Mouse (Mus musculus): Measurements from ENCODE around the gene Chst8. TPM values are rescaled to one million over a fixed set of nuclear protein-coding genes. Genes with fewer than 3 reads are reported as not detected.
A peak's percentile ranks its signal among the peaks of the same experiment; 100 is the strongest.

Gene Chst8
- polyA plus RNA-seq, 1 experiment from 2014 or later, result 4.2 TPM

- H3K36me3 ChIP-seq, result no peaks in the 10 kb centered on the region
- no peak overlapping the region for H3K27ac ChIP-seq (replicated peaks)
- no peak overlapping the region for H3K4me3 ChIP-seq (replicated peaks)
- 86% methylated on average over 12 of the region's 12 CpGs for WGBS
- H3K4me1 ChIP-seq, result peaks cover 17% of the 10 kb centered on the region
- ATAC-seq (ENCODE audit: insufficient number of reproducible peaks, low FRiP score, low TSS enrichment, low read depth), result no peak
- no peaks in the 10 kb centered on the region for H3K9me3 ChIP-seq (replicated peaks)
- no peak overlapping the region for H3K9ac ChIP-seq
- H3K27me3 ChIP-seq, result no peaks in the 10 kb centered on the region
- H3K4me2 ChIP-seq (replicated peaks), result no peak overlapping the region
Measured at GRCm38 (mm10) chr7:34775659-34776058, 36.9 kb downstream of the Chst8 start.

- no peaks in the 10 kb centered on the region for H3K27me3 ChIP-seq
- no peak overlapping the region for H3K9ac ChIP-seq
Measured at GRCm38 (mm10) chr7:34774947-34775346, 37.6 kb downstream of the Chst8 start.

GRCm38 (mm10) chr7:34774020-34774419 lies 38.5 kb downstream of the Chst8 start:
- Histone ChIP-seq H3K4me1 (peaks cover 17% of the 10 kb centered on the region), H3K27ac (replicated peaks) (no peak overlapping the region), H3K36me3 (no peaks in the 10 kb centered on the region), H3K4me2 (replicated peaks) (peak overlapping the region; percentile 24; the same call in 1 of the 2 replicates), H3K27me3 (no peaks in the 10 kb centered on the region), H3K4me3 (replicated peaks) (no peak overlapping the region), H3K9me3 (replicated peaks) (no peaks in the 10 kb centered on the region), H3K9ac (no peak overlapping the region)
- 33% methylated on average over 13 of the region's 13 CpGs for WGBS
- ATAC-seq (ENCODE audit: insufficient number of reproducible peaks, low FRiP score, low TSS enrichment, low read depth), result no peak

More at GRCm38 (mm10) chr7:34774947-34775346, 37.6 kb downstream of the Chst8 start:
- Histone ChIP-seq H3K4me3 (replicated peaks) (no peak overlapping the region), H3K36me3 (no peaks in the 10 kb centered on the region), H3K9me3 (replicated peaks) (no peaks in the 10 kb centered on the region), H3K27ac (replicated peaks) (no peak overlapping the region), H3K4me2 (replicated peaks) (no peak overlapping the region), H3K4me1 (peaks cover 17% of the 10 kb centered on the region)
- no peak for ATAC-seq (ENCODE audit: insufficient number of reproducible peaks, low FRiP score, low TSS enrichment, low read depth)
- 64% methylated on average over 4 of the region's 4 CpGs for WGBS

- no peak overlapping the region for H3K9ac ChIP-seq
- peaks cover 12% of the 10 kb centered on the region for H3K4me1 ChIP-seq
- no peak for ATAC-seq (ENCODE audit: insufficient number of reproducible peaks, low FRiP score, low TSS enrichment, low read depth)
- no peaks in the 10 kb centered on the region for H3K27me3 ChIP-seq
- WGBS, result 74% methylated on average over 5 of the region's 5 CpGs
- no peak overlapping the region for H3K4me3 ChIP-seq (replicated peaks)
- H3K4me2 ChIP-seq (replicated peaks), result no peak overlapping the region
- H3K27ac ChIP-seq (replicated peaks), result no peak overlapping the region
- H3K36me3 ChIP-seq, result no peaks in the 10 kb centered on the region
- H3K9me3 ChIP-seq (replicated peaks), result no peaks in the 10 kb centered on the region
Measured at GRCm38 (mm10) chr7:34773309-34773708, 39.2 kb downstream of the Chst8 start.

GRCm38 (mm10) chr7:34769531-34769930 lies 43.0 kb downstream of the Chst8 start:
- peaks cover 15% of the 10 kb centered on the region for H3K4me1 ChIP-seq
- WGBS, result 77% methylated on average over 8 of the region's 8 CpGs
- H3K4me3 ChIP-seq (replicated peaks), result no peak overlapping the region
- no peaks in the 10 kb centered on the region for H3K9me3 ChIP-seq (replicated peaks)
- no peak overlapping the region for H3K4me2 ChIP-seq (replicated peaks)
- no peak for ATAC-seq (ENCODE audit: insufficient number of reproducible peaks, low FRiP score, low TSS enrichment, low read depth)
- H3K27ac ChIP-seq (replicated peaks), result no peak overlapping the region
- no peak overlapping the region for H3K9ac ChIP-seq
- no peaks in the 10 kb centered on the region for H3K36me3 ChIP-seq
- H3K27me3 ChIP-seq, result 0 out of 2 replicates have a peak, but pooled peaks cover 3% of the 10 kb centered on the region

GRCm38 (mm10) chr7:34764250-34765148 lies 48.0 kb downstream of the Chst8 start:
- Histone ChIP-seq H3K9ac (no peak overlapping the region), H3K36me3 (no peaks in the 10 kb centered on the region), H3K4me3 (replicated peaks) (no peak overlapping the region), H3K9me3 (replicated peaks) (no peaks in the 10 kb centered on the region), H3K27ac (replicated peaks) (no peak overlapping the region), H3K4me1 (peaks cover 14% of the 10 kb centered on the region), H3K27me3 (0 out of 2 replicates have a peak, but pooled peaks cover 3% of the 10 kb centered on the region), H3K4me2 (replicated peaks) (0 out of 2 replicates have a peak overlapping the region, but pooled peaks have one; percentile 10)
- peak; percentile 50; the same call in 1 of the 2 replicates for ATAC-seq (ENCODE audit: insufficient number of reproducible peaks, low FRiP score, low TSS enrichment, low read depth)
- 31% methylated on average over 18 of the region's 18 CpGs for WGBS

GRCm38 (mm10) chr7:34759378-34759822 lies 53.1 kb downstream of the Chst8 start:
- H3K27ac ChIP-seq (replicated peaks), result no peak overlapping the region
- H3K36me3 ChIP-seq, result no peaks in the 10 kb centered on the region
- 40% methylated on average over 7 of the region's 7 CpGs for WGBS
- ATAC-seq (ENCODE audit: insufficient number of reproducible peaks, low FRiP score, low TSS enrichment, low read depth), result peak; percentile 78
- no peak overlapping the region for H3K4me3 ChIP-seq (replicated peaks)
- H3K9me3 ChIP-seq (replicated peaks), result no peaks in the 10 kb centered on the region
- H3K27me3 ChIP-seq, result no peaks in the 10 kb centered on the region
- H3K4me2 ChIP-seq (replicated peaks), result no peak overlapping the region
- no peak overlapping the region for H3K9ac ChIP-seq
- H3K4me1 ChIP-seq, result peaks cover 15% of the 10 kb centered on the region

- 58% methylated on average over 3 of the region's 3 CpGs for WGBS
- Histone ChIP-seq H3K36me3 (no peaks in the 10 kb centered on the region), H3K9me3 (replicated peaks) (no peaks in the 10 kb centered on the region), H3K9ac (no peak overlapping the region), H3K4me1 (peaks cover 14% of the 10 kb centered on the region), H3K4me2 (replicated peaks) (no peak overlapping the region), H3K27me3 (no peaks in the 10 kb centered on the region), H3K4me3 (replicated peaks) (no peak overlapping the region), H3K27ac (replicated peaks) (no peak overlapping the region)
- no peak for ATAC-seq (ENCODE audit: insufficient number of reproducible peaks, low FRiP score, low TSS enrichment, low read depth)
Measured at GRCm38 (mm10) chr7:34758721-34759120, 53.8 kb downstream of the Chst8 start.

GRCm38 (mm10) chr7:34757513-34757912 lies 55.0 kb downstream of the Chst8 start:
- Histone ChIP-seq H3K4me2 (replicated peaks) (no peak overlapping the region), H3K9me3 (replicated peaks) (no peaks in the 10 kb centered on the region), H3K4me1 (peaks cover 14% of the 10 kb centered on the region), H3K4me3 (replicated peaks) (no peak overlapping the region), H3K36me3 (no peaks in the 10 kb centered on the region), H3K27me3 (no peaks in the 10 kb centered on the region), H3K27ac (replicated peaks) (no peak overlapping the region), H3K9ac (no peak overlapping the region)
- no peak for ATAC-seq (ENCODE audit: insufficient number of reproducible peaks, low FRiP score, low TSS enrichment, low read depth)
- 86% methylated on average over 4 of the region's 4 CpGs for WGBS

GRCm38 (mm10) chr7:34753140-34753886 lies 59.2 kb downstream of the Chst8 start:
- Histone ChIP-seq H3K4me3 (replicated peaks) (no peak overlapping the region), H3K4me2 (replicated peaks) (no peak overlapping the region), H3K27ac (replicated peaks) (no peak overlapping the region), H3K36me3 (no peaks in the 10 kb centered on the region), H3K4me1 (no peaks in the 10 kb centered on the region; the same call in 1 of the 2 replicates), H3K9me3 (replicated peaks) (no peaks in the 10 kb centered on the region), H3K9ac (no peak overlapping the region), H3K27me3 (0 out of 2 replicates have a peak, but pooled peaks cover 2% of the 10 kb centered on the region)
- ATAC-seq (ENCODE audit: insufficient number of reproducible peaks, low FRiP score, low TSS enrichment, low read depth), result no peak
- 64% methylated on average over 32 of the region's 32 CpGs for WGBS

- Histone ChIP-seq H3K9me3 (replicated peaks) (no peaks in the 10 kb centered on the region), H3K27me3 (0 out of 2 replicates have a peak, but pooled peaks cover 2% of the 10 kb centered on the region), H3K9ac (no peak overlapping the region), H3K4me3 (replicated peaks) (no peak overlapping the region), H3K4me2 (replicated peaks) (no peak overlapping the region), H3K4me1 (no peaks in the 10 kb centered on the region; the same call in 1 of the 2 replicates), H3K36me3 (no peaks in the 10 kb centered on the region), H3K27ac (replicated peaks) (no peak overlapping the region)
- ATAC-seq (ENCODE audit: insufficient number of reproducible peaks, low FRiP score, low TSS enrichment, low read depth), result no peak
- 29% methylated on average over 10 of the region's 10 CpGs for WGBS
Measured at GRCm38 (mm10) chr7:34752151-34752762, 60.3 kb downstream of the Chst8 start.

All from embryonic facial prominence, embryonic 15.5 days (tissue).